Mouse (Mus musculus): ENCODE data around the gene Il2ra. TPM values are rescaled to one million over a fixed set of nuclear protein-coding genes. Genes with fewer than 3 reads are reported as not detected.
"Not testable (repeated sequence)": the region's sequence is repeated elsewhere in the genome, so short reads cannot be mapped to it uniquely, and the experiment has no call there.

Gene Il2ra
- polyA plus RNA-seq, 1 experiment from 2014 or later: 0.04 TPM

DNA sequence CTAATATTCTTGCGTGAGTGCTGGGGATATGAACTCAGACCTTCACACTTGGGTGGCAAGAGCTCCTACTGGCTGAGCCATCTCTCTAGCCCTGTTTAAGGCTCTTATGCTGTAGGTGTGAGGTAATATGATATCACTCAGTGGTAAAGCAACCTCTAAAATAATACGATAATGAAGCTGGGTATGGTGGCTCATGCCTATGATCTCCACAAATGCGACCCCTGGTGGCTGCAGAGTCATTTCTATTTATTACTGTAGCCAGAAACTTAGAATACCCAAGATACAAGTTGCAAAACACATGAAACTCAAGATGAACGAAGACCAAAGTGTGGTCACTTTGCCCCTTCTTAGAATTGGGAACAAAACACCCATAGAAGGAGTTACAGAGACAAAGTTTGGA lies 67.5 kb downstream of the Il2ra start:
- ATAC-seq (ENCODE audit: insufficient read depth, low FRiP score, low read depth): not testable (repeated sequence)

DNA sequence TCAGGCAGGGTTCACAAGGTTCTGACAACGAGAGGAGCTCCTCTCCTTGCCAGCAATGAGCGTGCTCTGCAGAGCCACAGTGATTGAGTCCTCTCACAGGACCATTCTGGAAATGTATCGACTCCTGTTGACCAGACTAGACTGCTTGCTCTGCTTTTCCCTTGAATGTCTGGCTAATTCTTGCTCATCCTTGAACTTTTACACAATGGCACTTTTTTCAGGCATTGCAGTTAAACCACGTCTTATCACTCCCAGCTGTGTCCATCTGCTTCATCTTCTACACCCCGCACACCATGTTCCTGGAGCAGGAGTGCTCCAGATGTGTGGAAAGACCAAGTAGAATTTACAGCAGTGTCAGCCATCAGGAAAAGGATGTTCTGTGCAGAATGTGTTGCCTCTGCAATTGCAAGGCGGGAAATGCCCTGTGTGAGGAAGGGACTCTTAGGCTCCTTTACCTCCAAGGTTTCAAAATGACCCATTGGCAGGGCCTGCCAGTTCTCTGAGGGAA lies 69.9 kb downstream of the Il2ra start:
- Histone ChIP-seq H3K4me3 (replicated peaks) (no peak overlapping the region), H3K4me1 (no peaks in the 10 kb centered on the region), H3K36me3 (no peaks in the 10 kb centered on the region), H3K27me3 (replicated peaks) (no peaks in the 10 kb centered on the region), H3K9me3 (no peaks in the 10 kb centered on the region), H3K4me2 (no peak overlapping the region), H3K9ac (no peak overlapping the region), H3K27ac (no peak overlapping the region)
- 67% methylated on average over 6 of the region's 6 CpGs for WGBS
- no peak for ATAC-seq (ENCODE audit: insufficient read depth, low FRiP score, low read depth)

More for the DNA sequence above, 67.5 kb downstream of the Il2ra start:
- H3K27ac ChIP-seq; H3K4me3 ChIP-seq (replicated peaks); H3K4me1 ChIP-seq; H3K27me3 ChIP-seq (replicated peaks); H3K9ac ChIP-seq; H3K36me3 ChIP-seq; H3K4me2 ChIP-seq; H3K9me3 ChIP-seq: not testable (repeated sequence)
- 48% methylated on average over 4 of the region's 4 CpGs for WGBS

DNA sequence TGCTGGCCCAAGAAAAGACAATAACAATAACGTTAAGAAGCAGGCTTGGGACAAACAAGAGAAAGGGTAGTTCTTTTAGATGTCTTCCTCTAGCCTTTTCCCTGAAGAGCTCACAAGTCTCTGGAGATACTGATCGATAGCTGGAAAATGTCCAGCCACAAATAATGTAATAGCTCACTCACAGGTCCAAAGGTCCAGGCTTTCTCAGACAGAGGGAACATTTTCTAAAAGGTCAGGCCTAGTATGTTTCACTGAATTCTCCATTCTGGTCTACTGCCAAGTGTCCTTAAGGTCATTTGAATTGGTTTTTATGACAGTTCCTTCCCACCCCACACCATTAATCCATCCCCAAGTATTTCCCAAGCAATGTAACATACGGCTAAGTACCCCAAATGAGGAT lies 70.4 kb downstream of the Il2ra start:
- ATAC-seq (ENCODE audit: insufficient read depth, low FRiP score, low read depth): no peak
- no peak overlapping the region for H3K9ac ChIP-seq
- 56% methylated on average over 3 of the region's 3 CpGs for WGBS
- no peaks in the 10 kb centered on the region for H3K9me3 ChIP-seq
- no peak overlapping the region for H3K4me2 ChIP-seq
- H3K36me3 ChIP-seq: no peaks in the 10 kb centered on the region
- H3K27ac ChIP-seq: no peak overlapping the region
- no peak overlapping the region for H3K4me3 ChIP-seq (replicated peaks)
- no peaks in the 10 kb centered on the region for H3K4me1 ChIP-seq
- H3K27me3 ChIP-seq (replicated peaks): no peaks in the 10 kb centered on the region

DNA sequence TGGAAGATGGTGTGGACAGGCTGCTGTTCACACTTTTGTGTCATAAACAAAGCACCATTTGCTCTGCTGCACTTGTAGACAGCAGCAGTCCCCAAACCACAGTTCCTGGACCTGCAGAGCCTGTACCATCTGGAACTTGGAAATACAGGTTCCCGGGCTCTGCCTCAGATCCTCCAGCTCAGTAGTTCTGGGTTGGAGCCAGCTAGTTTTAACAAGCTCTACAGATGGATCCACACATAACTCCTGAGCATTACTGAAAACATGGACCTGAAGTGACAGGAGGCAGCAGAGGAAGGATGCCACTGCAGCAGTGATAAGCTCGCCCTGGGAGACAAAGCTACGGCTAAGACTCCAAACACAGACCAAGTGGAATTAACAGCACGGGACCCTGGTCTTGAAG lies 71.9 kb downstream of the Il2ra start:
- no peak overlapping the region for H3K9ac ChIP-seq
- no peak for ATAC-seq (ENCODE audit: insufficient read depth, low FRiP score, low read depth)
- H3K4me2 ChIP-seq: no peak overlapping the region
- no peaks in the 10 kb centered on the region for H3K36me3 ChIP-seq
- WGBS: 76% methylated on average over 4 of the region's 4 CpGs
- no peaks in the 10 kb centered on the region for H3K4me1 ChIP-seq
- H3K9me3 ChIP-seq: no peaks in the 10 kb centered on the region
- no peaks in the 10 kb centered on the region for H3K27me3 ChIP-seq (replicated peaks)
- no peak overlapping the region for H3K4me3 ChIP-seq (replicated peaks)
- no peak overlapping the region for H3K27ac ChIP-seq

DNA sequence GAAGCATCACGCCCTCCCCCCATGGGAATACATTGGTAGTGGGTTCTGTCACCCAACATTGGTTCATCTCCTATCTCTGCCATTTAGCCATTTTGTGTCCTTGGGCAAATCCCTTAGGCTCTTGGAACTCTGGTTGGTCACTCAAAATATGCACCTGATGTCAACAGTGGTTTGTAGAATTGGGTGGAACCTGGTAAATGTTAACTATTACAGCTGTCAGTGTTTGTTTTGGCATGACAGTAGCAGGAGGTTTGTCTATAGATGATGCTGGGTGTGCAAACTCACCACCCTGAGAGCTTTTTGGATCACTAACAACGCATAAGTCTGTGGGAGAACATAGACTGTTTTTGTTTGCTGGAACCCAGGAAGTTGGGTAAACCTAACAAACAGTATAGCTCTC lies 76.0 kb downstream of the Il2ra start:
- Histone ChIP-seq H3K9me3 (no peaks in the 10 kb centered on the region), H3K36me3 (no peaks in the 10 kb centered on the region), H3K4me1 (no peaks in the 10 kb centered on the region), H3K9ac (no peak overlapping the region), H3K4me2 (no peak overlapping the region), H3K27me3 (replicated peaks) (no peaks in the 10 kb centered on the region), H3K4me3 (replicated peaks) (no peak overlapping the region), H3K27ac (no peak overlapping the region)
- WGBS: 75% methylated on average over 2 of the region's 2 CpGs
- ATAC-seq (ENCODE audit: insufficient read depth, low FRiP score, low read depth): no peak

DNA sequence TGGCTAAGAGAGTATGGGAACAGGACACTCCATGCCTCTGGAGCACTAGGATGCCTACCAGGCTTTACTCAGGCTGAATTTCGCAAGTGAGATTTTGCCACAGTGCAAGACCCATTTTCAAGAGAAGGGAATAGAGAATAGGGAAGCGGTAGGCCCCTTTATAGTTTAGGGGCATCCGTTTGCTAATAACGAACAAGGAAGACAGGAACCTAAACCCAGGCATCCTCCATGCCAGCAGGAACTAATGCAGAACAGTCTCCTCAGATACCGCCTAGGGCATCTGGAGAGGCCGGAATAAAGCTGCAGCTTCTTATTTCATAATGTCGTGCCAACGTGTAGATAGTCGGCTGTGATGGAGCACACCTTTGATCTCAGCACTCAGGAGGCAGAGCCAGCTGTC lies 80.0 kb downstream of the Il2ra start:
- Histone ChIP-seq H3K4me1 (no peaks in the 10 kb centered on the region), H3K9ac (no peak overlapping the region), H3K27me3 (replicated peaks) (no peaks in the 10 kb centered on the region), H3K27ac (no peak overlapping the region), H3K4me2 (no peak overlapping the region), H3K36me3 (no peaks in the 10 kb centered on the region), H3K9me3 (no peaks in the 10 kb centered on the region), H3K4me3 (replicated peaks) (no peak overlapping the region)
- no peak for ATAC-seq (ENCODE audit: insufficient read depth, low FRiP score, low read depth)
- WGBS: 85% methylated on average over 9 of the region's 9 CpGs

DNA sequence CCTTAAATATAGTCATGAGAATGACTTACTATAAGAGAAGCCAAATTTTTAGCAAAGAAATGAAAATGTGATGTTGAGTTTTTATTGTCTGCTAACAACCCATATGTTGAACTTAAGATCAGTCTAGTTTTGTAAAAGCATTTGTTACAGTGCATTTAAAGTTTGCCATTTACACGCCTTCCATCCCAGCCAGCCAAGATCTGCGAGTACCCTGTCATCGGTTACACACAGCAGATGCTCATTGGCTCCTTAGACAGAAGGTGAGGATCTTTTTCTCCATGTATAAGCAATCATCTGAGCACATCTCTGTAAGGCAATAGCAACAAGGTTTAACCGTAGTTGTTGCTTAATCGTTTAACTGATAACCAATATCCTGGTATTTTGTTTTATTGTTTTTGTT lies 85.0 kb downstream of the Il2ra start:
- WGBS: 85% methylated on average over 5 of the region's 5 CpGs

DNA sequence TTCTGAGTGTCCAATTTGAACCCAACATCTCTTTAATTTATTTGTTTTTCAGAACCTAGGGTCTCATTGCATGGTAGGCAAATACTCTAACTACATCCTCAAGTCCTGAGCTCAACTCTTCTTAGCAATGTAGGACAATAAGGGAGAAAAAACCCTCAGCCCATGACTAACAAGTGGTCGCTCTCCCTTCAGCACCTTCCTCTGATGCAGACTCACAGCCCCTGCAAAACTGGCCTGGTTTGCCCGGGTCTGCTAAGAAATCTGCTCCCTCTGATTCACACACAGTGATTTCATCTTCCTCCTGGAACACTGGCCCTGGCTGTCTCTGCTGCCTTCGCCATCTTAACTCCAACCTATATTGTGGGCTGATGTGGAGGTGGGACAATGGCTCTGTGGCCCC lies 86.5 kb downstream of the Il2ra start:
- Histone ChIP-seq H3K9me3 (no peaks in the 10 kb centered on the region), H3K27ac (no peak overlapping the region), H3K4me1 (no peaks in the 10 kb centered on the region), H3K9ac (no peak overlapping the region), H3K27me3 (replicated peaks) (no peaks in the 10 kb centered on the region), H3K4me3 (replicated peaks) (no peak overlapping the region), H3K4me2 (no peak overlapping the region), H3K36me3 (no peaks in the 10 kb centered on the region)
- 51% methylated on average over 3 of the region's 3 CpGs for WGBS
- ATAC-seq (ENCODE audit: insufficient read depth, low FRiP score, low read depth): no peak

More for the DNA sequence above, 85.0 kb downstream of the Il2ra start:
- H3K4me1 ChIP-seq: no peaks in the 10 kb centered on the region
- no peaks in the 10 kb centered on the region for H3K36me3 ChIP-seq
- no peaks in the 10 kb centered on the region for H3K27me3 ChIP-seq (replicated peaks)
- H3K9me3 ChIP-seq: no peaks in the 10 kb centered on the region
- H3K27ac ChIP-seq: no peak overlapping the region
- ATAC-seq (ENCODE audit: insufficient read depth, low FRiP score, low read depth): no peak
- H3K4me3 ChIP-seq (replicated peaks): no peak overlapping the region
- H3K9ac ChIP-seq: no peak overlapping the region
- no peak overlapping the region for H3K4me2 ChIP-seq

DNA sequence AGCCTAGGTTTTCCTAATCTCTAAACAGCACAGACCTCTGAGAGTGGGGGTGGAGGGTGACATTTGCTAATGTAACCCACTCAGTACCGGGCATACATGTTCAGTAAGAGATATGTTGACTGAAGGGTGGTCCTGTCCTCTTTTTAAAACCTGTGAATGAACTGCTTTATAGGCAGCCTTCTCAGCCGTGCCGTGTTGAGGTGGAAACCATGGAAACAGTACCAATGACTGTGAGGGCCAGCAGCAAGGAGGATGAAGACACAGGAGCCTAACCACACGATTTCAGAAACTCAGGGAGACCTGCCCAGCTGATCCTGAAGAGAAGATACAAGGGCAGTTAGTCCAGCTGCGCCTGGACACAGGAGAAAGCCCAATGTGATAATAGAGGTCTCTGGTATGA lies 90.4 kb downstream of the Il2ra start:
- H3K4me3 ChIP-seq (replicated peaks): no peak overlapping the region
- H3K36me3 ChIP-seq: no peaks in the 10 kb centered on the region
- 74% methylated on average over 5 of the region's 5 CpGs for WGBS
- H3K9me3 ChIP-seq: no peaks in the 10 kb centered on the region
- H3K9ac ChIP-seq: no peak overlapping the region
- no peaks in the 10 kb centered on the region for H3K4me1 ChIP-seq
- no peak overlapping the region for H3K27ac ChIP-seq
- ATAC-seq (ENCODE audit: insufficient read depth, low FRiP score, low read depth): no peak
- no peaks in the 10 kb centered on the region for H3K27me3 ChIP-seq (replicated peaks)
- H3K4me2 ChIP-seq: no peak overlapping the region

DNA sequence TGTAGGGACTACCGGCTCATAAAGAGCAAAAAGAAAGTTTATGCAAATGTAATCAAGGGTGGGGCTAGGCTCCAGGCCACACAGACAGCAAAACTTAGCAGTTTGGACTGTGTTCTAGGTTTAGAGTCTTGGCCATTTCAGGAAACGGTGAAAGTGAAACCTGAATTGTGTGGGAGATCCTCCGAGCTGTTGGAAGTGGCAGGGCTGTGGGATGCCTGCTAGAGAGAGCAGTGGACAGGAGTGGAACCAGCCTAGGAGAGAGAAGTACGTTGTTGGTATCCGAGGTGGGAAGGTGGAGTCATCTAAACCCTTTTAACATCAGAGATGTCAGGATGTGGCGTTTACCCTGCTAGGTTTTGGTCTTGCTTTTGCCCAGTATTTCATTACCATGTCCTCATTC lies 93.2 kb downstream of the Il2ra start:
- Histone ChIP-seq H3K27me3 (replicated peaks) (no peaks in the 10 kb centered on the region), H3K9ac (no peak overlapping the region), H3K4me1 (no peaks in the 10 kb centered on the region), H3K4me2 (no peak overlapping the region), H3K4me3 (replicated peaks) (no peak overlapping the region), H3K36me3 (peaks cover 2% of the 10 kb centered on the region), H3K9me3 (no peaks in the 10 kb centered on the region), H3K27ac (no peak overlapping the region)
- no peak for ATAC-seq (ENCODE audit: insufficient read depth, low FRiP score, low read depth)
- WGBS: 74% methylated on average over 6 of the region's 6 CpGs

DNA sequence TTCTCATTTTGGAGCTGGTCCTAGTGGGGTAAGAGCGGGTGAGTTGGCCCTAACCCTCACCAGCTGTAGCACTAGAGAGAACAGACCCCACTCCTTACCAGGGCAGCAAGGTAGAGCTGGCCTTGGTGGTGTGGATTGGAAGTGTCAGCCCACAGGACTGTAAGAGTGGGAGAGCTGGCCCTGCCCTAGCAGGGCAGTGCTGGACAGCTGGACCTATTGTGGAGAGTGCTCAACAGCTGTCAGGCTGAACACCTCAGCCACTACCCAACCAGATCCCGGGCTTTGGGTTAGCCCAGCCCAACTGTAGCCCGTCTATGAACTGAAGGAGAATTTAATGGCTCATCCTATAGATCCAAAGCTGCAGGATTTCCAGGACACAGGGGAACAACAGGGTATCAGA lies 96.2 kb downstream of the Il2ra start:
- Histone ChIP-seq H3K27ac (no peak overlapping the region), H3K4me2 (no peak overlapping the region), H3K9ac (no peak overlapping the region), H3K36me3 (peaks cover 30% of the 10 kb centered on the region), H3K4me3 (replicated peaks) (no peak overlapping the region), H3K9me3 (no peaks in the 10 kb centered on the region), H3K4me1 (no peaks in the 10 kb centered on the region), H3K27me3 (replicated peaks) (no peaks in the 10 kb centered on the region)
- WGBS: 89% methylated on average over 3 of the region's 3 CpGs
- no peak for ATAC-seq (ENCODE audit: insufficient read depth, low FRiP score, low read depth)

DNA sequence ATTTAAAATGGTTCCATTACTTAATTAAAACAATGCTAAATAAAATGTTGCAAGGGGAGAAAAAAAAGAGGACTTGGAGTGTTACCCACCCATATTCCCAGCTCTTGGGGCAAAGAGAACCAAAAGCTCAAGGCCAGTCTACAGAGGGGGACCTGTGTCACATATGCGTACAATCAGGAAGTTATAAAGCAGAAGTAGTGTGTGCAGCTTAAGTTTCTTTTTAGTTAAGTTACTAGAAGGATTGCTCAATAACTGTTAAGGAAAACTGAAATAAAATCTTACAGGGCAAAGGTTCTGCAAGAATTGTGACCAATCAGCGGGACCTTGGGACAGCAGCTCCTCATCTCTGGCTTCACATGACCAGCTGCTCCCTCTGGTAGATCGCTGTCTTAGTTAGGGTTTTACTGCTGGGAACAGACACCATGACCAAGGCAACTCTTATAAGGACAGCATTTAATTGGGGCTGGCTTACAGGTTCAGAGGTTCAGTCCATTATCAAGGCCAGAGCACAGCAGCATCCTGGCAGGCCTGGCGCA lies 97.0 kb downstream of the Il2ra start:
- Histone ChIP-seq H3K4me1 (no peaks in the 10 kb centered on the region), H3K4me2 (no peak overlapping the region), H3K27me3 (replicated peaks) (no peaks in the 10 kb centered on the region), H3K4me3 (replicated peaks) (no peak overlapping the region), H3K9me3 (no peaks in the 10 kb centered on the region), H3K27ac (no peak overlapping the region), H3K9ac (no peak overlapping the region), H3K36me3 (peaks cover 33% of the 10 kb centered on the region)
- ATAC-seq (ENCODE audit: insufficient read depth, low FRiP score, low read depth): no peak
- 93% methylated on average over 4 of the region's 4 CpGs for WGBS
